Mouse (Mus musculus) regulatory T cell (primary cell): ENCODE results near the gene Hoxd8.

Experiments
- in situ Hi-C: fragments of 300-600 bp; cut with MboI, MseI; formaldehyde crosslinking; loops from one replicate; pipeline ENCODE4 v1.15.1; 2025; ENCODE audit warnings: high pct_unique_total_duplicates

Hoxd8 gene

GRCm38 (mm10) chr2:74695383-74695782 is 9.0 kb upstream of the Hoxd8 start:
- in situ Hi-C loops: loop anchor here (25.0 kb wide), 1 partner anchor 892 kb away; no protein-coding TSS in a partner anchor

DNA sequence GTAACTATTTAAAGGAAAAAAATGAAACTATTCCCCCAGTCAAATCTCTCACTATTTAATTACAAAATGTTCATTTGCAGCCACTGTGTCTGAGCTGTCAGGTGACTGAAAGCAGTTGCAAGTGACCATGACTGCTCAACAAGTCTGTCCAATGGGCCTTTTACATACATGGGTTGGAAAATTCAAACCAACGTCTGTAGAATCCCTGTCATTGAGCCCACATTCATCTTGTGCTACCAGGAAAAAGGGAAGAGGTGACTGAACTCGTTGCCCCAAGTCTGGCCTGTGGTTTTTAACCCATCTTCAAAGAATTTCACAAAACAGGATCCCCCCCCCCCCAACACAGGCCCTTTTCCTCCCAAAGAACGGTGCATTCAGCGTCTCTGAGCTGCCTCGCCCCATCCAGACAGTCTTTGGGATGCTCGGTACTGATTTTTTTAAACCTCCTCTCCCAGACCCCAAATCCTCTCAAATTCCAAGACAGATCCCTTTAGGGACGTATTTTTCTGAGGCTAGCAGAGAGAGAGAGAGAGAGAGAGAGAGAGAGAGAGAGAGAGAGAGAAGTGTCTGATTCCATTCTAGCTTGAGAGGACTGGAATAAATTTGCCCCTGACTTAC is 8.5 kb upstream of the Hoxd8 start:
- in situ Hi-C loops: loop anchor here (25.0 kb wide), 1 partner anchor 891 kb away; no protein-coding TSS in a partner anchor

GRCm38 (mm10) chr2:74696442-74697335 is 7.7 kb upstream of the Hoxd8 start:
- in situ Hi-C loops: loop anchor here (25.0 kb wide), 1 partner anchor 891 kb away; no protein-coding TSS in a partner anchor

DNA sequence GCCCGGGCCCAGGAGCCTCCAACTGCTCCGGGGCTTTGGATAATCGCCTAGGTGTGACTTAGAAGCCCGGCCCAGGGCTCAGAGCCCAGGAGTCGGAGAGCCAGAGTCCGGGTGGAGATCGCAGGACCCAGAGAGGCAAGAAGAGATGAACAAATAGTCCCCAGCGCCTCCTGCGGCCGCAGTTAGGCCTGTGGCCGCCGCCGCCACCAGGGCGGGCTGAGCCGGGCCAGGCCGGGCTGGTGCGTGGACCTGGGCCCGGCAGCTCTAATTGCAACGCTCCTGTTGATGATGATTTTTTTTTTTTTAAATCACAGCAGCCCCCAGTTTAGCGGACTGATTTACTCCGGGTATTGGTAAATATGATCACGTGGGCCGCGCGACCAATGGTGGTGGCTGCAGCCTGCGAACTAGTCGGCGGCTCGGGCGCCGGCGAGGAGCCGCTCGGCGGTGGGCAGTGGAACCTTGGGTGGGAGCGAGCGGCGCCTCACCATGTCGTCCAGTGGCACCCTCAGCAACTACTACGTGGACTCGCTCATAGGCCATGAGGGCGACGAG is 6.8 kb upstream of the Hoxd8 start, which contains the start of gene Hoxd9:
Hoxd9 (plus strand) TSS at position 161 of the 555 bp plus-strand sequence.
- in situ Hi-C loops: loop anchor here (25.0 kb wide), 1 partner anchor 890 kb away; no protein-coding TSS in a partner anchor

DNA sequence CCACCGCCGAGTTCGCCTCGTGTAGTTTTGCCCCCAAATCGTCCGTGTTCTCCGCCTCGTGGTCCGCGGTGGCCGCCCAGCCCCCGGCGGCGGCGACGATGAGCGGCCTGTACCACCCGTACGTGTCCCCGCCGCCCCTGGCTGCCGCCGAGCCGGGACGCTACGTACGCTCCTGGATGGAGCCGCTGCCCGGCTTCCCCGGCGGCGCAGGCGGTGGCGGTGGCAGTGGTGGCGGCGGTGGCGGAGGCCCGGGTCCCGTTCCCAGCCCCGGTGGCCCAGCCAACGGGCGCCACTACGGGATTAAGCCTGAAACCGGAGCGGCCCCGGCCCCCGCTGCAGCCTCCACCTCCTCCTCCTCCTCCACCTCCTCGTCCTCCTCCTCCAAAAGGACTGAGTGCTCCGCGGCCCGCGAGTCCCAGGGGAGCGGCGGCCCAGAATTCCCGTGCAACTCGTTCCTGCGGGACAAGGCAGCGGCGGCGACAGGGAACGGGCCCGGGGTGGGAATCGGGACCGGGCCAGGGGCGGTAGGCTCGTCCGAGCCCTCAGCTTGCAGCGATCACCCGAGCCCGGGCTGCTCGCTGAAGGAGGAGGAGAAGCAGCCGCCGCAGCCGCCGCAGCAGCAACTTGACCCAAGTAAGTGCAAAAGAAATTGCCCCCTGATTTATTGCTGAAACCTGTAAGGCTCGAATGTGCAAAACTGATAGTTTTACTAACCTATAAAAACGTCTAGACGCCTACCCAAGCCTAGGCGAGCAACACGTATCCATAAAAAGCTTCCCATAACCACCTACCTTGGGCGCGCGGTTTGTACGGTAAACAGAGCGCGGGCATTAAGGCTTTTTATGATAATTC is 6.0 kb upstream of the Hoxd8 start:
- in situ Hi-C loops: loop anchor here (25.0 kb wide), 1 partner anchor 889 kb away; no protein-coding TSS in a partner anchor

DNA sequence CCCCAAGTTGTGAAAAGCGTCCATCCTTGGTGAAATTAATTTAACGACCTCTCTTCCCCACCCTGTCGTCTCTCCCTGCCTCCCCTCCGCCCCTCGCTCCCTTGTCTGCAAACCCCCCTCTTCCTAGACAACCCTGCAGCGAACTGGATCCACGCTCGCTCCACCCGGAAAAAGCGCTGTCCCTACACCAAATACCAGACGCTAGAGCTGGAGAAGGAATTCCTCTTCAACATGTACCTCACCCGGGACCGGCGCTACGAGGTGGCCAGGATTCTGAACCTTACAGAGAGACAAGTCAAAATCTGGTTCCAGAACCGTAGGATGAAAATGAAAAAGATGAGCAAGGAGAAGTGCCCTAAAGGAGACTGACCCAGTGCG is 5.4 kb upstream of the Hoxd8 start:
- in situ Hi-C loops: loop anchor here (25.0 kb wide), 1 partner anchor 888 kb away; no protein-coding TSS in a partner anchor

DNA sequence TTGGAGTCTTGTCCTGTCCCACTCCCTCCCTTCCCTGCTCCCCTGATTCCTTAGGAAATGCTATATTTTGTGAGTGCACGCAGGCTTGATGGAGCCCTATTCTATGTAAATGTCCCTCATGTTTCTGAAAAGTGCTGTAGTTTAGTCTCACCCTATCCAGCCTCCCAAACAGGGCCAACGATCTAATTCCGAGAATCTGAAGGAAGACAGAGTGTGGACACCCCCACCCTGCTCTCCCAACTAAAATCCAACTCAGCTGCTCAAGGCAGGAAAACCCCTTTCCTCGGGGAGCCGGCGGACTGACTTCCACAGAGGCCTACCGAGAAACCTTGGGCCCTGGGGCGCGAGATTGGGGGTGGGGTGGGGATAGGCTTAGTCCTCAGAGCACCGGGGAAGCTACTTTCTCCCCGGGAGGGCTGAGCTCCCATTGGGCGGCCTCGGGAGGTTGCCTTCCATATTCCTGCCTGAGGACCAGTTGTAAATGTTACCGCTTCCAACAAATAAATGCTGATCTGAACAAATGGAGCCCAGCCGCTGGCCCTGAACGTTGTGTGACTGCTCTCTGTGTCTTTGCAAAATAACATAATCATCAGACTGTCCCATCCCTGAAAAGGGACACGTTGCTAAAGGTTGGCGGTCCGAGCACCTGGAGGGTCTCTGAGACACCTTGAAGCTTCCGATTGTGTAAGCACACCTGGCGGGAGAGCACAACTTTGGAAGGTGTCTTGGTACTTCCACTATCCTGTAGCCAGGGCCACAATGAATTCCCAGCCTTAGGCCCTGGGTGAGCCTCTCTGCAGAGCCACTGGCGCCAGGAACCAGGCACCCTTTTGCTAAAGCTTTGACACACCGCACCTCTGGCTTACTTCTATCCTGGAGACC is 4.5 kb upstream of the Hoxd8 start:
- in situ Hi-C loops: loop anchor here (25.0 kb wide), 1 partner anchor 887 kb away; no protein-coding TSS in a partner anchor

DNA sequence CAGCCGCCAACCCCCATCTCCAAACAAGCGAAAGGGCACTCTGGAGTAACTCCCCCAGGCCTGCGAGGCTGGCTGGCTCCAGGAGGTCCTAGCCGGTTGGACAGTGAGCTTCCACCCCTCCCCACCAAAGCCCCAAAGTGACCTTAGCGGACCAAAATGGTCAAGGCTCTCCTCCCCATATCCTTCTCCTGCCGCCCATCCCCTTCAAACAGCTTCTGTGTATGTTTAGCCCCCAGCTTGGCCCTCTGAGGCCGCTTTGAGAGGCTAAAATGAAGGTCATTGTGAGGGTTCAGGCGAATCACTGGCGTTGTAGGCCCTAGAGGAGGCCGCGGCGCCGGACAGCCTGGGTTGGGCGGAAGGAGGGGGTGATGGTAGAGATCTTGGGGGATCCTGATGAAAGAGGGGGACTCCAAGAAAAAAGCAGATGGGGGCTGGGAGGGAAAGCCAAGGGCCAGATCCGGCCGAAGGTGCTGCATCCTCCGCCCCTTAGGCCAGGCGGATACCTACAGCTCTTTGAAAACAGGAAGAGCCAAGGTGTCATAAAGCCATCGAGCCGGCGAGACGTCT is 3.8 kb upstream of the Hoxd8 start:
- in situ Hi-C loops: no loop called here

DNA sequence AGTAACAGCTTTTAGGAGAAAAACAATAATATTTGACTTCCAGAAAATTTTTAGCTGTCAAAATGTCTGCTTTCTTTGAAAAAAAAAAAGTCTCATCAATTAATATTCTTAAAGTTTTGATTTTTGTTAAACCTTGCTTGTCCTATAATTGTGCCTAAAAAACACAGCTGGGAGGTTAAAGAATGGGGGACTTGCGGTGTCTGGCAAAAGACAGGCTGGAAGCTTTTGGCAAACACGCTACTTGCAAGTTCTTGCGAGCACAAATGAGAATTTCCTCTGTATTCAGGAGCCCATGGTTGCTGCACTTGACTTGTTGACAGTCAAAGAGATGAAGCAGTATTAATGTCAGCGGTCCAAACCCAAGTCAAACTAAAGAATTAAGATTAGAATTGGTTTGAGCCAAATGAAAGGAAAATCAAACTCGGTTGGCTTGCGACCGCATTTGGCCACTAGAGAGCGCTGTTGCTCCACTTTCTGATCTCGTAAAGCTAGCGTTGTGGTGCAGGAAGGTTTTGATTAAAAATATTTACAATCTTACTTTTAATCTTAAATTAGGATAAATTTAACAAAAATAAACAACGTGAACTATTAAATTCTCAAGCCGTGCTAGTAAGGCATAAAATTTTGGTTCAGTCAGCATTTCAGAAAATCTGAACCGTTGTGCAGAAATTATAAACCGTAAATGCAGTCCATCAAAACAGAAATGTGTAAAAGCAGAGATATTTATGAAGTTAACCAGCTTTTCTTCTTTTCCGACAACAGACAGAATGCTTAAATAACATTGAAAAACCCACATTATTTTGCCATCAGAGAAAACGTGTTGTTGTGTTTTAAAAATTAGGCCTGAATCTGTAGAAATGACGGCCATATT is 2.2 kb upstream of the Hoxd8 start:
- in situ Hi-C loops: no loop called here

DNA sequence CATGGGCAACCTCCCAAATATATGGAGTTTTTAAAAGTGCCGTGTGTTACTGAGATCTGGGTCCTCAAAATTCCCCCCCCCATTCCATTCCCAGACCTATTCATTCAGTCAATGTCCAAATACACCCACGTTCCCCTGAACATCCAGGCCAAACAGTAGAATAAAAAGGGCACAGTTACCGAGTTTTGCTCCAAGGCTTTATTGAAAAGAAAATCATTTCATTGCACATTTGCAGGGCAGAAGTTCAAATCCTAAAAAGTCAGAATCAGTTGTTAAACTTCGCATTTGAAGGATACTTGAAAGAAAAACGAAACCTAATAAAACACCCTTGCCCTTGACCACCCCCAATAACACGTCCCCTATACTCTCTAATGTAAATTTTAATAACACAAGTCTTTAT is 1.6 kb upstream of the Hoxd8 start:
- in situ Hi-C loops: no loop called here

- in situ Hi-C loops: no loop called here
These were observed 1.1 kb upstream of the Hoxd8 start for GRCm38 (mm10) chr2:74703317-74703716.

- in situ Hi-C loops: no loop called here
These were observed 559 bp upstream of the Hoxd8 start for GRCm38 (mm10) chr2:74703720-74704392.

- in situ Hi-C loops: no loop called here
These were observed 618 bp downstream of the Hoxd8 start for GRCm38 (mm10) chr2:74704999-74705466.

GRCm38 (mm10) chr2:74705467-74706089 is 1.2 kb downstream of the Hoxd8 start:
- in situ Hi-C loops: no loop called here

- in situ Hi-C loops: no loop called here
These were observed 2.1 kb downstream of the Hoxd8 start for GRCm38 (mm10) chr2:74706393-74706960.

DNA sequence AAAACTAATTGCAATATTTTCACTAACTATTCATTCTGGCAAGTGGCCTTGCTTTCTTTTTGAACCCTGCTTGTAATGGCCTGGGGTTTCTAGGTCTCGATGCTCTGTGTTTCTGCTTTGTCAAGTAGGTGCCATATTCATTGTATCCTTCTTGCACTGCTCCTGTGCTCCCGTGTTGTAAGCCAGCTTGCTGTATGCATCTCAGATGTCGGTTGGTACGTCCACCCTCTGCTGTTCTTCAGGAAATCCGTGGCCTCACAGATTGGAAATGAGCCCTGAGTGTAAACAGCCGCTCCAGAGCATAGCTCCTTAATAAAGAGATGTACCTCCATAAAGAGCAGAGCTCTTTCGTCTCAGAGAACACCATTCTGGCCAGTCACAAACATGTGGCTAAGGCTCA is 3.2 kb downstream of the Hoxd8 start:
- in situ Hi-C loops: no loop called here

GRCm38 (mm10) chr2:74708676-74709075 is 4.3 kb downstream of the Hoxd8 start:
- in situ Hi-C loops: no loop called here
